Mouse (Mus musculus) testis, adult 2 months (tissue): ENCODE data around the gene Nlrp9b.

Experiments used
- CTCF ChIP-seq: fragments of 200-500 bp; IDR thresholded peaks from 2 replicates; pipeline ENCODE4 v1.5.1; 2012; ENCODE audit warnings: low read depth, mild to moderate bottlenecking, inconsistent platforms, low read length, moderate library complexity; ENCODE audit not compliant: control insufficient read depth, insufficient read depth, insufficient replicate concordance
- POLR2A ChIP-seq: fragments of 200-500 bp; IDR thresholded peaks from 2 replicates; pipeline ENCODE4 v1.6.1; 2012; ENCODE audit warnings: low read depth, mild to moderate bottlenecking, inconsistent platforms, low read length, moderate library complexity; ENCODE audit not compliant: control insufficient read depth

DNA sequence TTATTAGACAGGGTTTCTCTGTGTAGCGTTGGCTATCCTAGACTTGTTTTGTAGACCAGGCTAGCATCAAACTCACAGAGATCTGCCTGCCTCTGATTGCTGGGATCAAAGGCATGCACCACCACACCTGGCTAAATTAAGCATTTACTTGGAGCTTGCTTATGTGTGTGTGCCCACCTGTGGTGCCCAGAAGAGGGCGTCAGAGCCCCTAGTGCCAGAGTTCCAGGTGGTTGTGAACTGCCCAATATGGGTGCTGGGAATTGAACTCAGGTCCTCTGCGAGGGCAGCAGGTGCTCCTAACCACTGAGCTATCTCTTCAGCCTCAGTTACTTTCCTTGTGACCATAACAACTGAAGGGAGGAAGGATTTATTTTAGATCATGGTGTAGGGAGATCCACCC lies 22.2 kb upstream of the Nlrp9b start:
- no peak for TF ChIP-seq CTCF
- no peak for TF ChIP-seq POLR2A
